Mouse (Mus musculus) megakaryocyte, embryonic 14.5 days (primary cell): Measurements from ENCODE around the gene Pyurf.

Source experiments
- FLI1 ChIP-seq: IDR thresholded peaks from 2 replicates; pipeline ENCODE4 v1.6.1; 2012; ENCODE audit warnings: low read length, inconsistent platforms, mixed read lengths
- GATA1 ChIP-seq: IDR thresholded peaks from 3 replicates; pipeline ENCODE4 v1.6.1; 2012; ENCODE audit warnings: mixed read lengths, low read length, inconsistent platforms, borderline replicate concordance

DNA sequence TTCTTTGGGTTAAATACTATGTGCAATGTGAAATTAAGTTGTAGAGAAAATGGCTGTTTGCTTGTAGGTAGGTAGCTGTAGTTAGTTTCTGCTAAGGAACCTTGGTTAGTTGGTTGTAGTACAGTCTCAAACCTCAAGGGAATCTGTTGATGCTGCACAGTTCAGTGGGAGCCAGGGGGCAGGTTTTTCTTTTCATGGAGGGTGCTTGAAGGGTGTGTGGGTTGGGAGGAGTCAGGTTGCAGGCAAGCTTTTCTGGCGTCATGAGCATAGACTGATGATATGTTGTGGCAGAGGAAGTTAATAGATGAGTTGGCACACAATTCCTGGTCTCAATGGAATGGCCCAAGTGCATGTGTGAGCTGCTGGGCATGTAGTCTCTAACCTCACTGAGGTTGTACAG, 19.8 kb upstream of the Pyurf start:
- no peak for TF ChIP-seq GATA1
- no peak for TF ChIP-seq FLI1
